Mouse (Mus musculus) G1E (cell line): ENCODE results near the gene Il22ra1. TPM values are rescaled to one million over a fixed set of nuclear protein-coding genes. Genes with fewer than 3 reads are reported as not detected.
"Not testable (repeated sequence)": the region's sequence is repeated elsewhere in the genome, so short reads cannot be mapped to it uniquely, and the experiment has no call there.

Experiments
- ATAC-seq: 2 replicates; pipeline ENCODE4 v1.8.0; 2016; ENCODE audit warnings: mild to moderate bottlenecking; ENCODE audit not compliant: insufficient number of reproducible peaks, poor library complexity, low FRiP score, severe bottlenecking; ENCODE audit errors: extremely low read depth
- DNase-seq: peaks from one replicate; pipeline ENCODE4 v3.0.0; 2012; ENCODE audit warnings: low spot score
- H3K27me3 ChIP-seq: 2 replicates; pipeline ENCODE4 v1.6.1; 2012; ENCODE audit warnings: mild to moderate bottlenecking, low read length, inconsistent platforms; ENCODE audit not compliant: insufficient read depth
- H3K36me3 ChIP-seq: replicated peaks from 2 replicates; pipeline ENCODE3; 2012; ENCODE audit warnings: mild to moderate bottlenecking, inconsistent platforms
- H3K4me1 ChIP-seq: 2 replicates; pipeline ENCODE4 v1.6.1; 2012; ENCODE audit warnings: low read depth, low read length, inconsistent platforms, mixed read lengths; ENCODE audit not compliant: insufficient read depth
- H3K4me3 ChIP-seq: 2 replicates; pipeline ENCODE4 v1.5.1; 2012; ENCODE audit warnings: low read depth, mild to moderate bottlenecking, inconsistent platforms, low read length, moderate library complexity, mixed read lengths
- H3K9me3 ChIP-seq: replicated peaks from 2 replicates; pipeline ENCODE4 v1.6.1; 2012; ENCODE audit warnings: inconsistent platforms
- CTCF ChIP-seq: IDR thresholded peaks from 2 replicates; pipeline ENCODE4 v1.5.1; 2012; ENCODE audit warnings: low read depth, low read length, inconsistent platforms, mixed read lengths
- GATA1 ChIP-seq: IDR thresholded peaks from 2 replicates; pipeline ENCODE4 v1.6.1; 2012; ENCODE audit warnings: borderline replicate concordance, low read length, inconsistent platforms, mixed read lengths
- GATA2 ChIP-seq: IDR thresholded peaks from 2 replicates; pipeline ENCODE4 v1.6.1; 2012; ENCODE audit warnings: low read depth, low read length, inconsistent platforms, borderline replicate concordance
- POLR2AphosphoS5 ChIP-seq: IDR thresholded peaks from 2 replicates; pipeline ENCODE4 v1.6.1; 2012; ENCODE audit warnings: low read depth, low read length, inconsistent platforms; ENCODE audit not compliant: insufficient replicate concordance
- TAL1 ChIP-seq: conservative IDR thresholded peaks from 2 replicates; pipeline ENCODE4 v1.6.1; 2012; ENCODE audit warnings: low read depth, low read length, inconsistent platforms, mixed read lengths
- polyA plus RNA-seq: library from polyadenylated mRNA; stranded (reverse); fragments of >175 nt; gene quantifications from 2 replicates; pipeline ENCODE4 v1.2.3, GENCODE M21; 2012
- total RNA-seq, 2 experiments: library from RNA; stranded (forward) in 1 of 2; stranded (reverse) in 1 of 2; fragments of 200-1000 nt in 1 of 2; fragments of >200 nt in 1 of 2; fragmentation: Nextera tagmentation in 1 of 2; gene quantifications; 2 replicates each; pipeline ENCODE4 v1.2.3; 2014 to 2017

The Il22ra1 gene
- total and polyA plus RNA-seq, 3 experiments = 0.05 TPM; not detected in 2

DNA sequence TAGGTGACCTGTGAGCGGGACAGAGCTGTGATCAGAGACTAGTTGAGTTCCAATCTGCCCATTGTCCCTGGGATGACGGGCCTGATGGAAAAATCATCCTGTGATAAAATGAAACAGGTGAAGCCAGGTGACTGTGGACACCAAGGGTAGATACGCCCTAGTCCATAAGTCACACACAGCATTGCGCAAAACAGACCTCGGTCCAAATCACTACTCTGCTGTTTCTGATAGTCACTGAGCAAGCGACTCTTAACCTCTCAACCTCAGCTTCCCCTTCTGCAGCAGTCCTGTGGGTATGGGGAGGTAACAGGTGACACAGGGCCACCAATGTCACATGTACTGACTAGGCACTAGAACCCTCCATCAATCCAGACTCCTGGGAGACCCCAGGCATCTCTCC lies 21.9 kb upstream of the Il22ra1 start:
- no peak for DNase-seq

DNA sequence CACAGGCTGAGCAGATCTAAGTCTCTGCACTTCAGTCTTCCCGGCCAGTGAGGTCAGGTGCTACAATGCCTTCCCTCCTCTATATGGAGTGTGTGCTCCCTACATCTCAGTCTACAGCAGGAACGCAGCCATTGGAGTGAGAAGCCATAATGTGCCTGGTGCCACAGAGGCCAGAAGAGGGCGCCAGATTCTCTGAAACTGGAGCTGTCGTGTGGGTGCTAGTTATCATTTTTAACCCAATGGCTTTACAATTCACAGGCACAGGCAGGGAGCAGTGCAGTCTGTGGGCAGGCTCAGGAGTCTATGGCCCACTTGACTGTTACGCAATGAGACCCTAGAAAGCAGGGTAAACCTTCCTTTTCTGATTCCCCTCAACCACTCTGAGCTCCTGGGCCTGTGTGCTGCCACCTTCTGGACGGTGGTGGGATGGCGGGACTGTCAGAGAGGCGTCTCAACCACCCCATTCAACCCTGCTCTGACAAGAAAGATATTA lies 18.9 kb upstream of the Il22ra1 start:
- Histone ChIP-seq H3K4me1 (no peaks in the 10 kb centered on the region), H3K4me3 (no peak overlapping the region)
- peak; percentile 22; the same call in 1 of the 2 replicates for ATAC-seq

More for the DNA sequence above, 21.9 kb upstream of the Il22ra1 start:
- no peak for ATAC-seq
- TF ChIP-seq GATA2 = no peak
- TF ChIP-seq TAL1 = no peak
- TF ChIP-seq CTCF = no peak
- TF ChIP-seq POLR2AphosphoS5 = no peak
- no peak for TF ChIP-seq GATA1
- Histone ChIP-seq H3K4me1 (no peaks in the 10 kb centered on the region), H3K9me3 (no peaks in the 10 kb centered on the region), H3K4me3 (no peak overlapping the region), H3K36me3 (no peaks in the 10 kb centered on the region), H3K27me3 (peaks cover 2% of the 10 kb centered on the region; the same call in 1 of the 2 replicates)

DNA sequence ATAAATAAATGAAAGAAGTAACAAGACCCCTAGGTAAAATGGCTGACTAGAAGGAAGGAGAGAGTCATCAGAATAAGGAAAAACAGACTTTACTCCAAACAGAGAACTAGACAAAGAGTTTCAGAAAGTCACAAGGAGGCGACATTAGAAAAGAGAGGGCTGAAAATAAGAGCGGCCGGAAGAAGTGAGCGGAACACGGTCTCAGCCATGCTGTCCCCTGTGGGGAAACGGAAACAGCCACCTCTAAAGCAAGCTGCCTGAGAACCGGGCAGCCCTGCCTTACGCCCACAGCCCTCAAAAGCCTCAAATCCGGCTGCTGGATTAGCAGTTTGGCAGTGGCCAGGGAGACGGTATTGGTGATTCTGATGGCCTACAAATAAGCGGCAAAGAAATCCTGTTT lies 18.4 kb upstream of the Il22ra1 start:
- ATAC-seq = no peak
- Histone ChIP-seq H3K4me1 (no peaks in the 10 kb centered on the region), H3K4me3 (no peak overlapping the region), H3K27me3 (0 out of 2 replicates have a peak, but pooled peaks cover 2% of the 10 kb centered on the region), H3K36me3 (no peaks in the 10 kb centered on the region), H3K9me3 (no peaks in the 10 kb centered on the region)
- DNase-seq = no peak
- TF ChIP-seq POLR2AphosphoS5 (no peak), GATA2 (no peak), CTCF (no peak), TAL1 (no peak), GATA1 (no peak)

More for the DNA sequence above, 18.9 kb upstream of the Il22ra1 start:
- Histone ChIP-seq H3K9me3 (no peaks in the 10 kb centered on the region), H3K36me3 (no peaks in the 10 kb centered on the region), H3K27me3 (peaks cover 2% of the 10 kb centered on the region; the same call in 1 of the 2 replicates)
- TF ChIP-seq CTCF (peak; percentile 57), GATA1 (no peak), GATA2 (no peak), TAL1 (no peak), POLR2AphosphoS5 (no peak)
- DNase-seq = peak; percentile 36

DNA sequence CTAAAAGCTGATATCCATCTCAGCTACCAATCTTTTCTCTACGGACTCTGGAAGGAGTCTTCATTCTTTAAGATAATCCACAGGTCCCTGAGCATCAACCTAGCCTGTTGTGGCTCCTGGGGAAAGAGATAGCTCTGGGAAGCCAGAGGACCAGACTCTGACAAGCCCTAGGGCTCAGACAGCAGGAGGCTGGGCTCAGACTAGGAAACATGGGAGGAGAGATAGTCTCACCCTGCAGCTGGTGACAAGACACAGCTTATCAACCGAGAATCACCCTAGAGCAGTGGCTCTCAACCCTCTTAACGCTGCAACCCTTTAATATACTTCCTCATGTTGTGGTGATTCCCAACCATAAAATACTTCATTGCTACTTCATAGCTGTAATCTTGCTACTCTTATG lies 17.6 kb upstream of the Il22ra1 start:
- DNase-seq (no peak), ATAC-seq (no peak)
- Histone ChIP-seq H3K4me1 (no peaks in the 10 kb centered on the region), H3K36me3 (no peaks in the 10 kb centered on the region), H3K9me3 (no peaks in the 10 kb centered on the region), H3K4me3 (no peak overlapping the region), H3K27me3 (0 out of 2 replicates have a peak, but pooled peaks cover 2% of the 10 kb centered on the region)
- no peak for TF ChIP-seq GATA2
- TF ChIP-seq TAL1 = no peak
- TF ChIP-seq GATA1 = no peak
- no peak for TF ChIP-seq POLR2AphosphoS5
- no peak for TF ChIP-seq CTCF

GRCm38 (mm10) chr4:135714776-135715175 lies 13.2 kb upstream of the Il22ra1 start:
- no peak for DNase-seq
- no peak overlapping the region for H3K4me3 ChIP-seq
- no peaks in the 10 kb centered on the region for H3K36me3 ChIP-seq
- H3K9me3 ChIP-seq = no peaks in the 10 kb centered on the region
- H3K4me1 ChIP-seq = no peaks in the 10 kb centered on the region
- H3K27me3 ChIP-seq = 0 out of 2 replicates have a peak, but pooled peaks cover 7% of the 10 kb centered on the region
- TF ChIP-seq CTCF (no peak), GATA1 (no peak), POLR2AphosphoS5 (no peak), TAL1 (no peak), GATA2 (no peak)
- ATAC-seq = no peak

DNA sequence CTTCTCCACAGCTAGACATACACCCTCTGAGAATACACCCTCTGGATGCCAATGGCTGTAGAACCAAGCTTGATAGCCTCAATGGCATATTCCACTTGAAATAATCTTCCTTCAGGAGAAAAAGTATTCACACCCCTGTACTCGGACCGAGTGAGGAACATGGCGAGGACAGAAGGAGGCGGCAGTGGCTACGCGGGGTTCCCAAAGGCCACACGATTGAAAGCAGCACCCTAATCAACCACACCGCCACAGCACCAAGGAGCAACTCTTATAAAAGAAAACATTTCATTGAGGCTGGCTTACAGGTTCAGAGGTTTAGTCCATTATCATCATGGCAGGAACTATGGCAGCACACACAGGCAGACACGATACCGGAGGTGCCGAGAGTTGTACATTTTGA lies 11.5 kb upstream of the Il22ra1 start:
- not testable (repeated sequence) for DNase-seq, H3K4me1 ChIP-seq, H3K27me3 ChIP-seq, ATAC-seq, H3K36me3 ChIP-seq, H3K9me3 ChIP-seq, H3K4me3 ChIP-seq

DNA sequence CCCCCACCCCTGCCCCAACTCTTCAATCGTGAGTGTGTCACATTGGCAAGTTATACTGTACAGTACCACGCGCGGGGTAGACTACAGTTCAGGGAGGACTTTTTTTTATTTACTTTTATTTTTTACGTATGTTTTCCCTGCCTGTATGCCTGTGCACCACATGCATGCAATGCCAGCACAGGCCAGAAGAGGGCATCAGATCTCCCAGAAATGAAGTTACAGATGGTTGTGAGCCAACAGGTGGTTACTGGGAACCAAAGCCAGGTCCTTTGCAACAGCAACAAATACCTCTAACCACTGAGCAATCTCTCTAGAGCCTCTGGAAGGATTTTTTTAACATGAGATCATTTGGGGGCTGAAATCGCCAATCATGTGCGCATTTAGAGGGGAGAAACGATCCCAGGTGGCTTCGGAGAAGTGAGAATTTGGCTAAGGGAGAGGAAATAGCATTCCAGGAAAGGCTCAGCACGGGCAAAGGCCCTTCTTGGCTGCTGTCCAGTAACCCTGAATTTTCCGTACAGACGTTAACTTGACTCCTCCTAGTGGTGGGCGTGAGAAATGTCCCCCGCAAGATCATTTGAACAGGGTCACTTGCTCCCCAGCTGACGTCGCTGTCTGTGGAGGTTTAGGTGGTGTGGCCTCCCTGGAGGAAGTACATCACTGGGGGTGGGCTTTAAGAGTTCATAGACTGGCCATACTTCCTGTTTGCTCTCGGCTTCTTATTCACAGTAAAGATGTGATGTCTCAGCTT lies 5.3 kb upstream of the Il22ra1 start:
- no peaks in the 10 kb centered on the region for H3K36me3 ChIP-seq
- no peaks in the 10 kb centered on the region for H3K9me3 ChIP-seq
- H3K4me1 ChIP-seq = no peaks in the 10 kb centered on the region
- ATAC-seq = no peak
- no peak for TF ChIP-seq TAL1
- TF ChIP-seq CTCF = peak; percentile 9; the same call in 1 of the 2 replicates
- no peak for TF ChIP-seq GATA1
- no peak for TF ChIP-seq GATA2
- TF ChIP-seq POLR2AphosphoS5 = no peak
- H3K27me3 ChIP-seq = no peaks in the 10 kb centered on the region
- no peak for DNase-seq
- no peak overlapping the region for H3K4me3 ChIP-seq
